ENCODE assay signal across 8 mouse cellular contexts in genomic region chr11:109419961-109420566, GRCm38 (mm10). TPM values are rescaled to one million over a fixed set of nuclear protein-coding genes. Genes with fewer than 3 reads are reported as not detected.
A peak's percentile ranks its signal among the peaks of the same experiment; 100 is the strongest.
DNase-seq lines count a peak whose midpoint lies in the region; ATAC-seq and TF ChIP-seq lines count a peak whose summit lies in the region.

No protein-coding gene starts in this region.

- dilution Hi-C loops in CH12.LX (cut with MboI; ENCODE audit: extremely low pct_ligation_motif_present, extremely low pct_unique_long_range_greater_than_20kb, low sequenced_read_pairs): no loop called here

- no peaks in the 10 kb centered on the region for H3K79me2 ChIP-seq in CH12.LX (replicated peaks; ENCODE audit: control insufficient read depth, extremely low read depth, insufficient read depth, poor library complexity, severe bottlenecking)

- H3K36me3 ChIP-seq in forebrain, embryonic 10.5 days (replicated peaks): no peaks in the 10 kb centered on the region
- H3K36me3 ChIP-seq in forebrain, embryonic 16.5 days (ENCODE audit: control insufficient read depth, insufficient read depth): no peaks in the 10 kb centered on the region
- H3K36me3 ChIP-seq in CH12.LX (replicated peaks in 1 of 2; ENCODE audit: control insufficient read depth in 1 of 2, insufficient read depth in 1 of 2, low read length in 1 of 2): no peaks in the 10 kb centered on the region
- H3K36me3 ChIP-seq in small intestine, adult 2 months (ENCODE audit: control insufficient read depth, insufficient read depth, low read length): no peaks in the 10 kb centered on the region
- no peaks in the 10 kb centered on the region for H3K36me3 ChIP-seq in hindbrain, embryonic 12.5 days
- H3K36me3 ChIP-seq in hindbrain, postnatal 0 days (ENCODE audit: insufficient read depth, low read length): no peaks in the 10 kb centered on the region

- peak overlapping the region; percentile 15 for H3K27ac ChIP-seq in forebrain, embryonic 10.5 days
- no peak overlapping the region for H3K27ac ChIP-seq in forebrain, embryonic 16.5 days (ENCODE audit: low read length)
- peak overlapping the region; percentile 77 for H3K27ac ChIP-seq in CH12.LX (ENCODE audit: insufficient read depth, low read depth)
- H3K27ac ChIP-seq in small intestine, adult 2 months (ENCODE audit: insufficient read depth, low read depth, low read length): peak overlapping the region; percentile 56
- H3K27ac ChIP-seq in hindbrain, embryonic 12.5 days: no peak overlapping the region
- H3K27ac ChIP-seq in hindbrain, postnatal 0 days: no peak overlapping the region

- DNase-seq in forebrain, embryonic 10.5 days (ENCODE audit: extremely low spot score, low spot score): no peak
- peak; percentile 95 for DNase-seq in CH12.LX (ENCODE audit: extremely low read depth)
- DNase-seq in kidney, postnatal 4 days: peak; percentile 16 to 33
- no peak for DNase-seq in cerebellum, adult 9-10 months
- DNase-seq in hindbrain, postnatal 0 days (ENCODE audit: low spot score): no peak

- H3K4me2 ChIP-seq in forebrain, embryonic 16.5 days (ENCODE audit: low read length): no peak overlapping the region
- H3K4me2 ChIP-seq in CH12.LX (ENCODE audit: insufficient read depth, low read depth, poor library complexity, severe bottlenecking): peak overlapping the region; percentile 67
- H3K4me2 ChIP-seq in hindbrain, embryonic 12.5 days (replicated peaks): no peak overlapping the region
- H3K4me2 ChIP-seq in hindbrain, postnatal 0 days (ENCODE audit: low read depth, low read length): no peak overlapping the region

- TF ChIP-seq CTCF in CH12.LX (conservative IDR thresholded peaks at IDR 0.05 in 1 of 2, IDR thresholded peaks at IDR 0.05 in 1 of 2; ENCODE audit: low read depth in 2 of 2, low read length in 2 of 2): peak in 1 of 2 experiments; percentile 72; a peak in 2 of 4 replicates
- TF ChIP-seq CTCF in small intestine, adult 2 months (IDR thresholded peaks at IDR 0.05; ENCODE audit: extremely low read depth, insufficient read length, insufficient replicate concordance, low read depth, low read length): no peak
- TF ChIP-seq CTCF in hindbrain, postnatal 0 days (IDR thresholded peaks at IDR 0.05; ENCODE audit: low read depth): no peak

- no peak for ATAC-seq in forebrain, embryonic 16.5 days
- ATAC-seq in hindbrain, embryonic 12.5 days (ENCODE audit: low FRiP score): no peak
- ATAC-seq in hindbrain, postnatal 0 days: no peak

- no peak overlapping the region for H3K9ac ChIP-seq in forebrain, embryonic 16.5 days (replicated peaks; ENCODE audit: low read depth, low read length)
- H3K9ac ChIP-seq in CH12.LX (ENCODE audit: insufficient read depth, low read depth): peak overlapping the region; percentile 24; the same call in 1 of the 2 replicates
- no peak overlapping the region for H3K9ac ChIP-seq in hindbrain, embryonic 12.5 days
- H3K9ac ChIP-seq in hindbrain, postnatal 0 days (replicated peaks; ENCODE audit: low read length): no peak overlapping the region

- peak; percentile 63 for TF ChIP-seq EP300 in CH12.LX (IDR thresholded peaks at IDR 0.05; ENCODE audit: low read length)

- peaks cover 8% of the 10 kb centered on the region for H3K4me1 ChIP-seq in forebrain, embryonic 10.5 days
- H3K4me1 ChIP-seq in forebrain, embryonic 16.5 days (replicated peaks; ENCODE audit: control insufficient read depth, insufficient read depth, low read length): no peaks in the 10 kb centered on the region
- peaks cover 17 to 52% of the 10 kb centered on the region in 2 experiments for H3K4me1 ChIP-seq in CH12.LX (ENCODE audit: control insufficient read depth in 1 of 2, insufficient read depth in 2 of 2)
- H3K4me1 ChIP-seq in small intestine, adult 2 months (ENCODE audit: control insufficient read depth, insufficient read depth, insufficient read length, low read length): peaks cover 4% of the 10 kb centered on the region
- H3K4me1 ChIP-seq in hindbrain, embryonic 12.5 days: no peaks in the 10 kb centered on the region
- H3K4me1 ChIP-seq in hindbrain, postnatal 0 days (ENCODE audit: insufficient read depth, low read length): no peaks in the 10 kb centered on the region

- in situ Hi-C loops in CH12.LX (cut with MboI; ENCODE audit: low pct_ligation_motif_present, low pct_unique_long_range_greater_than_20kb, low sequenced_read_pairs): no loop called here

- TF ChIP-seq RAD21 in CH12.LX (IDR thresholded peaks at IDR 0.05; ENCODE audit: low read depth, low read length): peak; percentile 60

- 46% methylated on average over 16 of the region's 16 CpGs for WGBS in forebrain, embryonic 10.5 days
- 44% methylated on average over 16 of the region's 16 CpGs for WGBS in forebrain, embryonic 16.5 days
- WGBS in small intestine, adult 2 months: 45% methylated on average over 16 of the region's 16 CpGs
- WGBS in hindbrain, embryonic 12.5 days: 55% methylated on average over 16 of the region's 16 CpGs
- 44% methylated on average over 16 of the region's 16 CpGs for WGBS in hindbrain, postnatal 0 days

- H3K4me3 ChIP-seq in forebrain, embryonic 10.5 days: no peak overlapping the region
- no peak overlapping the region for H3K4me3 ChIP-seq in forebrain, embryonic 16.5 days (replicated peaks; ENCODE audit: low read length)
- H3K4me3 ChIP-seq in CH12.LX (replicated peaks in 1 of 3; ENCODE audit: low read depth in 2 of 3, low read length in 2 of 3, poor library complexity in 1 of 3): peak overlapping the region; percentile 29 to 50 (median 48)
- peak overlapping the region; percentile 17; the same call in 1 of the 2 replicates for H3K4me3 ChIP-seq in small intestine, adult 2 months (ENCODE audit: low read depth, low read length)
- H3K4me3 ChIP-seq in hindbrain, embryonic 12.5 days: no peak overlapping the region
- no peak overlapping the region for H3K4me3 ChIP-seq in hindbrain, postnatal 0 days (ENCODE audit: low read length)

- H3K27me3 ChIP-seq in forebrain, embryonic 10.5 days (ENCODE audit: poor library complexity, severe bottlenecking): 0 out of 2 replicates have a peak, but pooled peaks cover 6% of the 10 kb centered on the region
- no peaks in the 10 kb centered on the region for H3K27me3 ChIP-seq in forebrain, embryonic 16.5 days (replicated peaks; ENCODE audit: control insufficient read depth, insufficient read depth, low read length)
- H3K27me3 ChIP-seq in CH12.LX (replicated peaks): no peaks in the 10 kb centered on the region
- H3K27me3 ChIP-seq in small intestine, adult 2 months (ENCODE audit: control insufficient read depth, insufficient read depth, low read length): no peaks in the 10 kb centered on the region
- H3K27me3 ChIP-seq in hindbrain, embryonic 12.5 days: 0 out of 2 replicates have a peak, but pooled peaks cover 3% of the 10 kb centered on the region
- H3K27me3 ChIP-seq in hindbrain, postnatal 0 days (ENCODE audit: insufficient read depth, low read length): no peaks in the 10 kb centered on the region

- peak; percentile 71 for TF ChIP-seq POLR2A in CH12.LX (IDR thresholded peaks at IDR 0.05; ENCODE audit: low read depth, low read length)
- no peak for TF ChIP-seq POLR2A in small intestine, adult 2 months (IDR thresholded peaks at IDR 0.05; ENCODE audit: low read depth, low read length)

- peaks cover 3% of the 10 kb centered on the region; the same call in 1 of the 2 replicates for H3K9me3 ChIP-seq in forebrain, embryonic 10.5 days
- no peaks in the 10 kb centered on the region for H3K9me3 ChIP-seq in forebrain, embryonic 16.5 days (ENCODE audit: control insufficient read depth, low read length)
- H3K9me3 ChIP-seq in CH12.LX (replicated peaks; ENCODE audit: low read length): peaks cover 9% of the 10 kb centered on the region
- H3K9me3 ChIP-seq in hindbrain, embryonic 12.5 days (replicated peaks): 0 out of 2 replicates have a peak, but pooled peaks cover 3% of the 10 kb centered on the region
- H3K9me3 ChIP-seq in hindbrain, postnatal 0 days (ENCODE audit: low read length): no peaks in the 10 kb centered on the region

RNA-seq across cellular contexts. Expression of gene Amz2, which starts 5.7 kb away (rescaled TPM):
- 41.9 and 44.4 TPM in 2 replicates for polyA plus RNA-seq in forebrain, embryonic 10.5 days (2016; fragmentation: Nextera tagmentation; extraction: Ambion mirVana)
- polyA plus RNA-seq in forebrain, embryonic 16.5 days (2015; fragmentation: Nextera tagmentation; extraction: Ambion mirVana): 70.5 and 74.0 TPM in 2 replicates
- total RNA-seq in CH12.LX (2012; rRNA removed) (19.7 and 23.3 TPM in 2 replicates), CH12.LX (2014; rRNA removed) (22.3 and 24.5 TPM in 2 replicates)
- 18.6 and 23.7 TPM in 2 replicates for polyA plus RNA-seq in CH12.LX (2012; ENCODE audit: insufficient read length, low read depth)
- polyA plus RNA-seq in small intestine, adult 2 months (2012; rRNA removed): 4.2 and 10.5 TPM in 2 replicates
- polyA plus RNA-seq in hindbrain, embryonic 12.5 days (2016; fragmentation: Nextera tagmentation; extraction: Ambion mirVana): 44.1 and 45.7 TPM in 2 replicates
- 145 and 151 TPM in 2 replicates for total RNA-seq in hindbrain, postnatal 0 days (2014; rRNA removed)
- 38.4 and 38.8 TPM in 2 replicates for polyA plus RNA-seq in hindbrain, postnatal 0 days (2015; fragmentation: Nextera tagmentation; extraction: Ambion mirVana)

RNA-seq across cellular contexts. Expression of gene 9930022D16Rik, which starts 6.3 kb away (rescaled TPM):
- not detected in 2 replicates for polyA plus RNA-seq in forebrain, embryonic 10.5 days (2016; fragmentation: Nextera tagmentation; extraction: Ambion mirVana)
- not detected in 2 replicates for polyA plus RNA-seq in forebrain, embryonic 16.5 days (2015; fragmentation: Nextera tagmentation; extraction: Ambion mirVana)
- total RNA-seq in CH12.LX (2012; rRNA removed): 0.08 TPM in 2 replicates
- total RNA-seq in CH12.LX (2014; rRNA removed): 0.08 TPM in 1 of 2 replicates, not detected in the other
- not detected in 2 replicates for polyA plus RNA-seq in CH12.LX (2012; ENCODE audit: insufficient read length, low read depth)
- polyA plus RNA-seq in small intestine, adult 2 months (2012; rRNA removed): not detected in 2 replicates
- not detected in 2 replicates for polyA plus RNA-seq in hindbrain, embryonic 12.5 days (2016; fragmentation: Nextera tagmentation; extraction: Ambion mirVana)
- not detected in 2 replicates for total RNA-seq in hindbrain, postnatal 0 days (2014; rRNA removed)
- not detected in 2 replicates for polyA plus RNA-seq in hindbrain, postnatal 0 days (2015; fragmentation: Nextera tagmentation; extraction: Ambion mirVana)

RNA-seq across cellular contexts. Expression of gene Arsg, which starts 53.1 kb away (rescaled TPM):
- polyA plus RNA-seq in forebrain, embryonic 10.5 days (2016; fragmentation: Nextera tagmentation; extraction: Ambion mirVana): 2.2 and 2.8 TPM in 2 replicates
- polyA plus RNA-seq in forebrain, embryonic 16.5 days (2015; fragmentation: Nextera tagmentation; extraction: Ambion mirVana): 3.2 and 4.1 TPM in 2 replicates
- total RNA-seq in CH12.LX (2012; rRNA removed): 2.2 and 3.3 TPM in 2 replicates
- 1.3 and 1.4 TPM in 2 replicates for total RNA-seq in CH12.LX (2014; rRNA removed)
- polyA plus RNA-seq in CH12.LX (2012; ENCODE audit: insufficient read length, low read depth): 0.76 and 0.79 TPM in 2 replicates
- polyA plus RNA-seq in small intestine, adult 2 months (2012; rRNA removed): 3.1 and 4.2 TPM in 2 replicates
- polyA plus RNA-seq in hindbrain, embryonic 12.5 days (2016; fragmentation: Nextera tagmentation; extraction: Ambion mirVana): 4.7 and 5.9 TPM in 2 replicates
- total RNA-seq in hindbrain, postnatal 0 days (2014; rRNA removed): 10.4 and 13.1 TPM in 2 replicates
- polyA plus RNA-seq in hindbrain, postnatal 0 days (2015; fragmentation: Nextera tagmentation; extraction: Ambion mirVana): 9.9 and 10.3 TPM in 2 replicates

RNA-seq across cellular contexts. Expression of gene Slc16a6, which starts 53.3 kb away (rescaled TPM):
- 6.5 and 6.8 TPM in 2 replicates for polyA plus RNA-seq in forebrain, embryonic 10.5 days (2016; fragmentation: Nextera tagmentation; extraction: Ambion mirVana)
- polyA plus RNA-seq in forebrain, embryonic 16.5 days (2015; fragmentation: Nextera tagmentation; extraction: Ambion mirVana): 4.1 and 5.4 TPM in 2 replicates
- total RNA-seq in CH12.LX (2012; rRNA removed): 14.1 and 18.3 TPM in 2 replicates
- 18.7 and 20.9 TPM in 2 replicates for total RNA-seq in CH12.LX (2014; rRNA removed)
- polyA plus RNA-seq in CH12.LX (2012; ENCODE audit: insufficient read length, low read depth): 18.9 and 24.2 TPM in 2 replicates
- polyA plus RNA-seq in small intestine, adult 2 months (2012; rRNA removed): 4.2 and 7.8 TPM in 2 replicates
- 4.0 and 4.6 TPM in 2 replicates for polyA plus RNA-seq in hindbrain, embryonic 12.5 days (2016; fragmentation: Nextera tagmentation; extraction: Ambion mirVana)
- total RNA-seq in hindbrain, postnatal 0 days (2014; rRNA removed): 10.5 and 11.2 TPM in 2 replicates
- 7.9 and 8.7 TPM in 2 replicates for polyA plus RNA-seq in hindbrain, postnatal 0 days (2015; fragmentation: Nextera tagmentation; extraction: Ambion mirVana)

RNA-seq across cellular contexts. Expression of gene Gna13, which starts 57.4 kb away (rescaled TPM):
- 16.8 and 18.3 TPM in 2 replicates for polyA plus RNA-seq in forebrain, embryonic 10.5 days (2016; fragmentation: Nextera tagmentation; extraction: Ambion mirVana)
- 16.1 and 17.1 TPM in 2 replicates for polyA plus RNA-seq in forebrain, embryonic 16.5 days (2015; fragmentation: Nextera tagmentation; extraction: Ambion mirVana)
- total RNA-seq in CH12.LX (2012; rRNA removed) (33.9 and 39.3 TPM in 2 replicates), CH12.LX (2014; rRNA removed) (56.6 and 57.6 TPM in 2 replicates)
- 32.2 and 33.4 TPM in 2 replicates for polyA plus RNA-seq in CH12.LX (2012; ENCODE audit: insufficient read length, low read depth)
- 38.5 and 60.3 TPM in 2 replicates for polyA plus RNA-seq in small intestine, adult 2 months (2012; rRNA removed)
- polyA plus RNA-seq in hindbrain, embryonic 12.5 days (2016; fragmentation: Nextera tagmentation; extraction: Ambion mirVana): 21.9 and 22.9 TPM in 2 replicates
- 55.0 and 69.3 TPM in 2 replicates for total RNA-seq in hindbrain, postnatal 0 days (2014; rRNA removed)
- polyA plus RNA-seq in hindbrain, postnatal 0 days (2015; fragmentation: Nextera tagmentation; extraction: Ambion mirVana): 38.1 and 44.4 TPM in 2 replicates

Comparison
In these comparisons a context has a peak if more than half of its experiments do, and no peak if none do; other contexts are left out.
1. H3K27ac ChIP-seq: peak in forebrain, embryonic 10.5 days (single experiment), CH12.LX (single experiment) and small intestine, adult 2 months (single experiment); none in forebrain, embryonic 16.5 days (single experiment), hindbrain, embryonic 12.5 days (single experiment) and hindbrain, postnatal 0 days (single experiment).
2. DNase-seq: peak in CH12.LX (single experiment) and kidney, postnatal 4 days (2 of 2); none in forebrain, embryonic 10.5 days (single experiment), cerebellum, adult 9-10 months (single experiment) and hindbrain, postnatal 0 days (single experiment).
3. H3K4me3 ChIP-seq: peak in CH12.LX (3 of 3) and small intestine, adult 2 months (single experiment); none in forebrain, embryonic 10.5 days (single experiment), forebrain, embryonic 16.5 days (single experiment), hindbrain, embryonic 12.5 days (single experiment) and hindbrain, postnatal 0 days (single experiment).